Mouse (Mus musculus) neural tube, embryonic 11.5 days (tissue): ENCODE results near the gene Arl13b. TPM values are rescaled to one million over a fixed set of nuclear protein-coding genes. Genes with fewer than 3 reads are reported as not detected.

Experiments
- ATAC-seq: fragments of 200-750 bp; cut with Nextera tagmentation; 2 replicates; pipeline ENCODE4 v1.8.0; 2017; ENCODE audit warnings: moderate number of reproducible peaks, mild to moderate bottlenecking, moderate TSS enrichment, moderate library complexity; ENCODE audit not compliant: insufficient read depth, low FRiP score, low TSS enrichment
- DNase-seq: peaks from one replicate; pipeline ENCODE4 v3.0.0-alpha.2; 2015; ENCODE audit warnings: low spot score
- H3K27ac ChIP-seq: fragments of 300-500 bp; sonication (generic); 2 replicates; pipeline ENCODE4 v1.5.1; 2014; ENCODE audit warnings: low read depth, mild to moderate bottlenecking, low read length
- H3K27me3 ChIP-seq: fragments of 300-500 bp; sonication (generic); 2 replicates; pipeline ENCODE4 v1.6.1; 2014; ENCODE audit warnings: mild to moderate bottlenecking, low read length, mixed read lengths; ENCODE audit not compliant: control insufficient read depth, insufficient read depth
- H3K36me3 ChIP-seq: fragments of 300-500 bp; sonication (generic); 2 replicates; pipeline ENCODE4 v1.6.1; 2014; ENCODE audit warnings: mild to moderate bottlenecking, low read length, moderate library complexity, mixed read lengths; ENCODE audit not compliant: control insufficient read depth, insufficient read depth
- H3K4me1 ChIP-seq: fragments of 300-500 bp; sonication (generic); 2 replicates; pipeline ENCODE4 v1.6.1; 2014; ENCODE audit warnings: low read length, mixed read lengths; ENCODE audit not compliant: control insufficient read depth, insufficient read depth
- H3K4me2 ChIP-seq: fragments of 300-500 bp; sonication (generic); 2 replicates; pipeline ENCODE4 v1.6.1; 2014; ENCODE audit warnings: low read depth, mild to moderate bottlenecking, moderate library complexity
- H3K4me3 ChIP-seq: fragments of 300-500 bp; sonication (generic); 2 replicates; pipeline ENCODE4 v1.5.1; 2014; ENCODE audit warnings: low read depth, low read length
- H3K9ac ChIP-seq: fragments of 300-500 bp; sonication (generic); 2 replicates; pipeline ENCODE4 v1.6.1; 2014; ENCODE audit warnings: mild to moderate bottlenecking, low read length
- H3K9me3 ChIP-seq: fragments of 300-500 bp; sonication (generic); 2 replicates; pipeline ENCODE4 v1.6.1; 2016; ENCODE audit warnings: low read length; ENCODE audit not compliant: control insufficient read depth
- WGBS: fragments of 180-500 bp; shearing (Covaris S2); extraction: QIAGEN DNeasy Blood & Tissue Kit; methylation state at CpG from one replicate; pipeline ENCODE4 v1.1.7; 2014; 5-methylcytosine and 5-hydroxymethylcytosine counted together
- microRNA-seq: library from miRNA; unstranded; fragments of <30 nt; microRNA quantifications from one replicate; pipeline ENCODE4, GENCODE M21; 2016
- polyA plus RNA-seq: library from polyadenylated mRNA; unstranded; fragments of >200 nt; fragmentation: Nextera tagmentation; extraction: Ambion mirVana; gene quantifications from 2 replicates; pipeline ENCODE4 v1.2.1, GENCODE M21; 2014

The Arl13b gene
- polyA plus RNA-seq, 1 experiment from 2014 or later: 17.2 TPM

DNA sequence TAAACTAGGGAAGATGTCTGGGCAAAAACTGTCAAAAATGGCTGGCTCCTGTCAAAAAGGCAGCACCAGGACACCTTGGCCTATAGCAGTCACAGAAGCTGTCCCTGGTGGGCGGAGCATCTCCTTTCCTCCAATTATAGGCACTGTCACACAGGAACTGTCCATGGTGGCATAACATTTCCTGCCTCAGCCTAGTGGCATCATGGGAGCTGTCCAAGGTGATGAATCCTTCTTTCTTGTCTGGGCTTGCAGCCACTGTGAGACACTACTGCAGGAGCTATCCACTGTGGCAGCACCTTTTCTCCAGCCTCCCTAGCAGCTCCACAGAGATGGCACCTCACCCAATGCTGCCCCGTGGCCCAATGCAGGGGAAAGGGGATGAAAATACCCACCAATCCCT is 88.5 kb downstream of the Arl13b start:
- Histone ChIP-seq H3K27me3 (no peaks in the 10 kb centered on the region), H3K4me2 (no peak overlapping the region), H3K27ac (no peak overlapping the region), H3K9ac (no peak overlapping the region), H3K36me3 (no peaks in the 10 kb centered on the region), H3K4me3 (no peak overlapping the region), H3K4me1 (no peaks in the 10 kb centered on the region), H3K9me3 (no peaks in the 10 kb centered on the region; the same call in 1 of the 2 replicates)
- ATAC-seq (no peak), DNase-seq (peak; percentile 22)
- 88% methylated on average over 2 of the region's 2 CpGs for WGBS

DNA sequence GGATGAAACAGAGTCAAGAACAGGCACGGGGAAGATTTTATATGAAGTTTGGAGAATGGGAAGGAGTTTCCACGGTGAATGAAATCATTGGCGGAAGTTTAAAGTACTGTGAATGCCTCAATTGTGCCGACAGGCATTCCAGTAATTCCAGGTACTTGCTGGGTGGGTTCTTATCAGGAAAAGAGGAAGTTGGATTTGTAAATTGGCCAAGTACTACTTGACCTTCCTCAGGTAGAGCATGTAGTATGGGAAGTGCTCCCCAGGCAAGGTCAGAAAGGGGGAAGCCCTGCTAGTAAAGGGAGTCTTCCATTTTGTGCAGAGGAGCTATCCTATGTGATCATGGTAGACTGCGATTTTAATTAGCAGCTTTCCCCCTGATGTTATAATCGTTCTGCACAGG is 91.5 kb downstream of the Arl13b start:
- H3K27ac ChIP-seq: no peak overlapping the region
- 92% methylated on average over 6 of the region's 6 CpGs for WGBS
- no peak for ATAC-seq
- no peaks in the 10 kb centered on the region for H3K36me3 ChIP-seq
- no peak overlapping the region for H3K4me2 ChIP-seq
- H3K4me3 ChIP-seq: no peak overlapping the region
- H3K9me3 ChIP-seq: no peaks in the 10 kb centered on the region
- H3K4me1 ChIP-seq: no peaks in the 10 kb centered on the region
- no peak overlapping the region for H3K9ac ChIP-seq
- DNase-seq: no peak
- no peaks in the 10 kb centered on the region for H3K27me3 ChIP-seq

GRCm38 (mm10) chr16:62753597-62753996 is 93.2 kb downstream of the Arl13b start:
- H3K9ac ChIP-seq: no peak overlapping the region
- no peaks in the 10 kb centered on the region for H3K36me3 ChIP-seq
- H3K4me1 ChIP-seq: no peaks in the 10 kb centered on the region
- H3K4me2 ChIP-seq: no peak overlapping the region
- no peaks in the 10 kb centered on the region for H3K9me3 ChIP-seq
- no peak for ATAC-seq
- no peaks in the 10 kb centered on the region for H3K27me3 ChIP-seq
- no peak for DNase-seq
- 92% methylated on average over 1 of the region's 1 CpGs for WGBS
- no peak overlapping the region for H3K27ac ChIP-seq
- H3K4me3 ChIP-seq: no peak overlapping the region

GRCm38 (mm10) chr16:62753079-62753478 is 93.8 kb downstream of the Arl13b start:
- Histone ChIP-seq H3K4me3 (no peak overlapping the region), H3K9ac (no peak overlapping the region), H3K9me3 (no peaks in the 10 kb centered on the region), H3K4me1 (no peaks in the 10 kb centered on the region), H3K27me3 (no peaks in the 10 kb centered on the region), H3K27ac (no peak overlapping the region), H3K36me3 (no peaks in the 10 kb centered on the region), H3K4me2 (no peak overlapping the region)
- 93% methylated on average over 4 of the region's 4 CpGs for WGBS
- no peak for ATAC-seq
- DNase-seq: no peak

- Histone ChIP-seq H3K9ac (no peak overlapping the region), H3K36me3 (no peaks in the 10 kb centered on the region), H3K4me2 (no peak overlapping the region), H3K9me3 (no peaks in the 10 kb centered on the region), H3K27me3 (no peaks in the 10 kb centered on the region), H3K27ac (no peak overlapping the region), H3K4me1 (no peaks in the 10 kb centered on the region), H3K4me3 (no peak overlapping the region)
- ATAC-seq (no peak), DNase-seq (no peak)
- 88% methylated on average over 2 of the region's 2 CpGs for WGBS
These were observed 101.0 kb downstream of the Arl13b start for GRCm38 (mm10) chr16:62745875-62746274.

Small RNA genes within 50 kb of the gene (microRNA-seq; reads per million reads assigned to microRNA genes)
- gene Gm25986: not detected

Other genes starting within 250 kb of the Arl13b start
- 9.3 and 11.8 TPM in 2 replicates for gene Nsun3, start 60.2 kb downstream of the Arl13b start, polyA plus RNA-seq
- 0.19 and 0.32 TPM in 2 replicates for gene Stx19, start 32.4 kb downstream of the Arl13b start, polyA plus RNA-seq
- gene Pros1, start 7.3 kb upstream of the Arl13b start, polyA plus RNA-seq: 24.9 and 27.3 TPM in 2 replicates